Mouse (Mus musculus): Measurements from ENCODE around the gene Sh2d3c. TPM values are rescaled to one million over a fixed set of nuclear protein-coding genes. Genes with fewer than 3 reads are reported as not detected.

Gene Sh2d3c
- not detected in 2 replicates for polyA plus RNA-seq (2012; ENCODE audit: insufficient read depth, insufficient read length, low replicate concordance, missing spikeins)

DNA sequence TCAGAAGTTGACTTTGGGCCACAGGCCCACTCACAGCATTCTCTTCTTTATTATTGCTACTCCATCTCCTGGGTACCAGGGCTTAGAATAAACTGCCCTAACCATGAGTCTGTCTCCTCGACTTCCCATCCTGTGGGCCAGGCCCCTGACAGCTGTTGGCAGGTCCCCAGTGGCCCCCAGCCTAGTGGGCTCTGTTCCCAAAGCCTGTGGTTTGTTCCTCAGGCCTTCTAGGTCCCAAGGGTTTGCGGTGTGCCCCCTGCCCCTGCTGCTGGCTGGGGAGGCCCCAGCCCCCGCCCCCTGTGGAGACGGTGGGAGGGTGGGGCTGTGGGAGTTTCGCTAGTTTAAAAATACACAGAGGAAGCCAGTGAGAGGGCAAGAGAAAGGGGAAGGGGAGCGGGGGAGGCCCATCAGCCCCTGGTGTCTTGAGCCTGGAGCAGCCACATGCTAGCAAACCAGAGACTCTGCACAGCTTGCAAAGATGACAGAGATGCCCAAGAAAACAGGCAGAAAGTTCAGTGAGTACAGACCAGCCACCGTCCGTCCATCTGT, at the start of gene Sh2d3c:
Gene Sh2d3c (plus strand): TSS at position 375 of the 549 bp plus-strand sequence.
- WGBS: 36% methylated on average over 8 of the region's 8 CpGs

DNA sequence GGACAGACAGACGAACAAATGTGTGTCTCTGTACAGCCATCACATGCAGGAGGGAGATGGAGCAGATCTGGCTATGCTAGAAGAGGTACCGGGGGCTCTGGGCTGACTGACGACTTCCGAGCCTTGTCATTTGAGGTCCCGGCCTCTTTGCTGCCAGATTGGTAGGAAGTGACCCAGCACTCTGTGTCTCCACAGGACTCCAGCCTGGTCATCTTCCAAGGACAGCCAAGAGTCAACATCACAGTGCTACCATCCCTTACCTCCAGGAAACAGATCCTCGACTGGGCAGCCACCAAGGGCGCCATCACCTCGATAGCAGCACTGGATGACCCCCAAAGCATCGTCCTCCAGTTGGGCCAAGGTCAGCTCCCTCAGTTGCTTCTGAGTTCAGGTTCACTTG, 49.7 kb upstream of the Sh2d3c start:
- 0 out of 2 replicates have a peak, but pooled peaks cover 3% of the 10 kb centered on the region for H3K4me1 ChIP-seq (ENCODE audit: control insufficient read depth, insufficient read depth, low read length)
- H3K27ac ChIP-seq (ENCODE audit: insufficient read depth, low read depth, low read length): no peak overlapping the region
- no peak for TF ChIP-seq CTCF (IDR thresholded peaks at IDR 0.05; ENCODE audit: insufficient read depth, low read depth, low read length)
- TF ChIP-seq POLR2A (IDR thresholded peaks at IDR 0.05; ENCODE audit: insufficient read depth, low read depth, low read length): no peak
- H3K4me3 ChIP-seq (ENCODE audit: insufficient read depth, low read depth, low read length): no peak overlapping the region
- 90% methylated on average over 9 of the region's 9 CpGs for WGBS

More for the DNA sequence above, at the start of gene Sh2d3c:
- H3K4me1 ChIP-seq (ENCODE audit: control insufficient read depth, insufficient read depth, low read length): peaks cover 11% of the 10 kb centered on the region; the same call in 1 of the 2 replicates
- no peak within 1 kb of the TSS for H3K4me3 ChIP-seq (ENCODE audit: insufficient read depth, low read depth, low read length)
- no peak within 1 kb of the TSS for H3K27ac ChIP-seq (ENCODE audit: insufficient read depth, low read depth, low read length)
- TF ChIP-seq CTCF (IDR thresholded peaks at IDR 0.05; ENCODE audit: insufficient read depth, low read depth, low read length) (no peak), POLR2A (IDR thresholded peaks at IDR 0.05; ENCODE audit: insufficient read depth, low read depth, low read length) (no peak)

DNA sequence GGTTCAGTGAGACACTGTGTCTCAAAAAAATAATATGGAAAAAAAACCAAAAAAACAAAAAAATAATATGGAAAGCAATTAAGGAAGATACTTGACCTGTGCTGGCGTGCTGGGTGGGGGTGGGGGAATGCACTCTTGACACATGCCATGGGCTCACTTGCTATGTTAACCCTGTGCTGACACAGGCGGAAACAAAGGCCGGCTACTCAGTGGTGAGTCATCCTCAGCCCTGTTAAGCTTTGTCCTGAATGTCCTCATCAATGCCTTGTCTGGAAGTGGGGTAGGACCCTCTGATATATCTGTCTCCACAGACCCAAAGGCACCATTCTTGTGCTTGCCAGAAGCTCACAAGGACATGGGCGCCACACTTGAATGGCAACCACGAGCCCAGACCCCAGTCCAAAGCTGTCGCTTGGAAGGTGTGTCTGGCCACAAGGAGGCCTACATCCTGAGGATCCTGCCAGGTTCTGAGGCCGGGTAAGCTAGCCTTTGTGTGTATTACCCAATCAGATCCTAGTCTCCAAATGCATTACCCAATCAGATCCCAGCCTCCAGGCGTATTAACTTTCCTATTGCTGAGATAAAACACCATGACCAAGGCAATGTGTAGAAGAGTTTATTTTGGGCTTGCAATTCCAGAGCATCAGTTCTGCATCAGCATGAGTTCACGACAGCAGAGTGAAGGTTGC, 48.8 kb upstream of the Sh2d3c start:
- TF ChIP-seq CTCF (IDR thresholded peaks at IDR 0.05; ENCODE audit: insufficient read depth, low read depth, low read length) (no peak), POLR2A (IDR thresholded peaks at IDR 0.05; ENCODE audit: insufficient read depth, low read depth, low read length) (no peak)
- WGBS: 77% methylated on average over 9 of the region's 9 CpGs
- H3K4me3 ChIP-seq (ENCODE audit: insufficient read depth, low read depth, low read length): no peak overlapping the region

GRCm38 (mm10) chr2:32673176-32673917, 47.5 kb upstream of the Sh2d3c start:
- 86% methylated on average over 16 of the region's 16 CpGs for WGBS
- no peak overlapping the region for H3K27ac ChIP-seq (ENCODE audit: insufficient read depth, low read depth, low read length)
- TF ChIP-seq POLR2A (IDR thresholded peaks at IDR 0.05; ENCODE audit: insufficient read depth, low read depth, low read length): no peak
- no peak for TF ChIP-seq CTCF (IDR thresholded peaks at IDR 0.05; ENCODE audit: insufficient read depth, low read depth, low read length)
- no peak overlapping the region for H3K4me3 ChIP-seq (ENCODE audit: insufficient read depth, low read depth, low read length)
- no peaks in the 10 kb centered on the region for H3K4me1 ChIP-seq (ENCODE audit: control insufficient read depth, insufficient read depth, low read length)

More for the DNA sequence above, 48.8 kb upstream of the Sh2d3c start:
- no peak overlapping the region for H3K27ac ChIP-seq (ENCODE audit: insufficient read depth, low read depth, low read length)
- H3K4me1 ChIP-seq (ENCODE audit: control insufficient read depth, insufficient read depth, low read length): 0 out of 2 replicates have a peak, but pooled peaks cover 3% of the 10 kb centered on the region

GRCm38 (mm10) chr2:32676821-32677220, 44.0 kb upstream of the Sh2d3c start:
- Histone ChIP-seq H3K4me3 (ENCODE audit: insufficient read depth, low read depth, low read length) (no peak overlapping the region), H3K4me1 (ENCODE audit: control insufficient read depth, insufficient read depth, low read length) (peaks cover 28% of the 10 kb centered on the region), H3K27ac (ENCODE audit: insufficient read depth, low read depth, low read length) (no peak overlapping the region)
- no peak for TF ChIP-seq POLR2A (IDR thresholded peaks at IDR 0.05; ENCODE audit: insufficient read depth, low read depth, low read length)
- no peak for TF ChIP-seq CTCF (IDR thresholded peaks at IDR 0.05; ENCODE audit: insufficient read depth, low read depth, low read length)
- WGBS: 84% methylated on average over 3 of the region's 3 CpGs

DNA sequence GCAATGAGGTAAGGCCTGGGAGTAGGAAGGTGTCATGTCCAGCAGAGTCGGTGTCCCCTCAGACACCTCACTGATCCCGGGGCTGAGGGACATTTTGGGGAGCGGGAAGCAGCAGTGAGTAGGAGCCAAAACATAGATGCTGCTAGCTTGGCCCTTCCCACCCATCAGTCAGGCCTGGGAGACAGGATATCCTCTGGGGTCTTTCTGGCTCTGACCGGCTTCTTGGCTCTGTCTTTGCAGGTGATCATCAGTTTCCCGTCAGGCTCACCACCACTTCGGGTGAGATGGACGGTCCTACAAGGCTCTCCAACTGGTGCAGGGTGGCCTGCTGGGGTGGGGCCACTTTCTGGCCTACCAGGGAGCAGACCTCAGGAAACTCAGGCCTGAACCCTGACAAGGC, 43.2 kb upstream of the Sh2d3c start:
- WGBS: 93% methylated on average over 7 of the region's 7 CpGs
- no peak overlapping the region for H3K27ac ChIP-seq (ENCODE audit: insufficient read depth, low read depth, low read length)
- TF ChIP-seq CTCF (IDR thresholded peaks at IDR 0.05; ENCODE audit: insufficient read depth, low read depth, low read length) (no peak), POLR2A (IDR thresholded peaks at IDR 0.05; ENCODE audit: insufficient read depth, low read depth, low read length) (no peak)
- H3K4me3 ChIP-seq (ENCODE audit: insufficient read depth, low read depth, low read length): no peak overlapping the region
- H3K4me1 ChIP-seq (ENCODE audit: control insufficient read depth, insufficient read depth, low read length): peaks cover 30% of the 10 kb centered on the region

- Histone ChIP-seq H3K4me1 (ENCODE audit: control insufficient read depth, insufficient read depth, low read length) (peaks cover 38% of the 10 kb centered on the region), H3K4me3 (ENCODE audit: insufficient read depth, low read depth, low read length) (no peak overlapping the region), H3K27ac (ENCODE audit: insufficient read depth, low read depth, low read length) (peak overlapping the region; percentile 85)
- 12% methylated on average over 7 of the region's 7 CpGs for WGBS
- TF ChIP-seq CTCF (IDR thresholded peaks at IDR 0.05; ENCODE audit: insufficient read depth, low read depth, low read length) (no peak), POLR2A (IDR thresholded peaks at IDR 0.05; ENCODE audit: insufficient read depth, low read depth, low read length) (no peak)
Measured at GRCm38 (mm10) chr2:32680051-32680451, 40.8 kb upstream of the Sh2d3c start.

GRCm38 (mm10) chr2:32680961-32681650, 39.7 kb upstream of the Sh2d3c start:
- TF ChIP-seq POLR2A (IDR thresholded peaks at IDR 0.05; ENCODE audit: insufficient read depth, low read depth, low read length) (no peak), CTCF (IDR thresholded peaks at IDR 0.05; ENCODE audit: insufficient read depth, low read depth, low read length) (no peak)
- Histone ChIP-seq H3K4me1 (ENCODE audit: control insufficient read depth, insufficient read depth, low read length) (peaks cover 38% of the 10 kb centered on the region), H3K4me3 (ENCODE audit: insufficient read depth, low read depth, low read length) (no peak overlapping the region), H3K27ac (ENCODE audit: insufficient read depth, low read depth, low read length) (no peak overlapping the region)
- 91% methylated on average over 19 of the region's 19 CpGs for WGBS

All from olfactory bulb, adult 2 months (tissue).